Mouse (Mus musculus) hindbrain, embryonic 11.5 days (tissue): ENCODE data around the gene Foxa2. TPM values are rescaled to one million over a fixed set of nuclear protein-coding genes. Genes with fewer than 3 reads are reported as not detected.

Experiments
- ATAC-seq: fragments of 200-750 bp; cut with Nextera tagmentation; 2 replicates; pipeline ENCODE4 v1.8.0; 2017; ENCODE audit warnings: mild to moderate bottlenecking, moderate TSS enrichment, moderate library complexity; ENCODE audit not compliant: low FRiP score
- DNase-seq: peaks from one replicate; pipeline ENCODE4 v3.0.0-alpha.2; 2015; ENCODE audit warnings: low spot score
- H3K27ac ChIP-seq: fragments of 300-500 bp; sonication (generic); 2 replicates; pipeline ENCODE4 v1.5.1; 2014; ENCODE audit warnings: mild to moderate bottlenecking, low read depth, low read length
- H3K27me3 ChIP-seq: fragments of 300-500 bp; sonication (generic); 2 replicates; pipeline ENCODE4 v1.6.1; 2014; ENCODE audit warnings: mild to moderate bottlenecking, low read length, moderate library complexity, mixed read lengths; ENCODE audit not compliant: control insufficient read depth, insufficient read depth
- H3K36me3 ChIP-seq: fragments of 300-500 bp; sonication (generic); 2 replicates; pipeline ENCODE4 v1.6.1; 2014; ENCODE audit warnings: mild to moderate bottlenecking, low read length, moderate library complexity, mixed read lengths; ENCODE audit not compliant: control insufficient read depth, insufficient read depth
- H3K4me1 ChIP-seq: fragments of 300-500 bp; sonication (generic); replicated peaks from 2 replicates; pipeline ENCODE4 v1.6.1; 2014; ENCODE audit warnings: low read length, mixed read lengths; ENCODE audit not compliant: control insufficient read depth, insufficient read depth
- H3K4me2 ChIP-seq: fragments of 300-500 bp; sonication (generic); replicated peaks from 2 replicates; pipeline ENCODE4 v1.6.1; 2014; ENCODE audit warnings: mild to moderate bottlenecking, low read depth, low read length
- H3K4me3 ChIP-seq: fragments of 300-500 bp; sonication (generic); 2 replicates; pipeline ENCODE4 v1.5.1; 2014; ENCODE audit warnings: low read depth, low read length
- H3K9ac ChIP-seq: fragments of 300-500 bp; sonication (generic); 2 replicates; pipeline ENCODE4 v1.6.1; 2014; ENCODE audit warnings: low read depth, low read length
- H3K9me3 ChIP-seq: fragments of 300-500 bp; sonication (generic); 2 replicates; pipeline ENCODE4 v1.6.1; 2016; ENCODE audit warnings: low read length; ENCODE audit not compliant: control insufficient read depth
- WGBS: fragments of 180-500 bp; shearing (Covaris S2); extraction: QIAGEN DNeasy Blood & Tissue Kit; methylation state at CpG from one replicate; pipeline ENCODE4 v1.1.7; 2014; 5-methylcytosine and 5-hydroxymethylcytosine counted together
- polyA plus RNA-seq: library from polyadenylated mRNA; unstranded; fragments of >200 nt; fragmentation: Nextera tagmentation; extraction: Ambion mirVana; gene quantifications from 2 replicates; pipeline ENCODE4 v1.2.1, GENCODE M21; 2014

Gene Foxa2
- polyA plus RNA-seq, 1 experiment from 2014 or later, result 4.5 TPM

GRCm38 (mm10) chr2:148048484-148049129 lies 1.8 kb upstream of the Foxa2 start:
- no peak overlapping the region; the same call in 1 of the 2 replicates for H3K4me2 ChIP-seq
- peak overlapping the region; percentile 8; the same call in 1 of the 2 replicates for H3K4me3 ChIP-seq
- no peaks in the 10 kb centered on the region for H3K36me3 ChIP-seq
- H3K27me3 ChIP-seq, result peaks cover 97% of the 10 kb centered on the region
- no peak overlapping the region for H3K9ac ChIP-seq
- peak; percentile 67 for ATAC-seq
- H3K27ac ChIP-seq, result no peak overlapping the region
- under 1% methylated on average over 41 of the region's 41 CpGs for WGBS
- no peaks in the 10 kb centered on the region for H3K9me3 ChIP-seq
- H3K4me1 ChIP-seq, result no peaks in the 10 kb centered on the region; the same call in 1 of the 2 replicates
- DNase-seq, result peak; percentile 93

GRCm38 (mm10) chr2:148047611-148048010 lies 842 bp upstream of the Foxa2 start:
- H3K9me3 ChIP-seq, result no peaks in the 10 kb centered on the region
- DNase-seq (peak; percentile 44), ATAC-seq (no peak)
- WGBS, result 7% methylated on average over 8 of the region's 8 CpGs
- no peaks in the 10 kb centered on the region; the same call in 1 of the 2 replicates for H3K4me1 ChIP-seq
- no peak overlapping the region for H3K9ac ChIP-seq
- no peak overlapping the region for H3K4me2 ChIP-seq
- H3K27ac ChIP-seq, result no peak overlapping the region
- peaks cover 97% of the 10 kb centered on the region for H3K27me3 ChIP-seq
- no peaks in the 10 kb centered on the region for H3K36me3 ChIP-seq
- no peak overlapping the region for H3K4me3 ChIP-seq

GRCm38 (mm10) chr2:148045937-148046798 lies 601 bp downstream of the Foxa2 start:
- WGBS, result under 1% methylated on average over 48 of the region's 65 CpGs
- Histone ChIP-seq H3K9me3 (no peaks in the 10 kb centered on the region), H3K36me3 (no peaks in the 10 kb centered on the region), H3K4me2 (0 out of 2 replicates have a peak overlapping the region, but pooled peaks have one; percentile 11), H3K27me3 (peaks cover 97% of the 10 kb centered on the region), H3K4me1 (no peaks in the 10 kb centered on the region; the same call in 1 of the 2 replicates), H3K4me3 (0 out of 2 replicates have a peak overlapping the region, but pooled peaks have one; percentile 18), H3K27ac (no peak overlapping the region), H3K9ac (no peak overlapping the region)
- ATAC-seq, result peak; percentile 32; the same call in 1 of the 2 replicates
- DNase-seq, result peak; percentile 54

- DNase-seq (peak; percentile 51), ATAC-seq (no peak)
- no peak overlapping the region for H3K4me2 ChIP-seq
- no peaks in the 10 kb centered on the region; the same call in 1 of the 2 replicates for H3K4me1 ChIP-seq
- peaks cover 98% of the 10 kb centered on the region for H3K27me3 ChIP-seq
- H3K27ac ChIP-seq, result no peak overlapping the region
- no peak overlapping the region for H3K9ac ChIP-seq
- no peaks in the 10 kb centered on the region for H3K9me3 ChIP-seq
- 0 out of 2 replicates have a peak overlapping the region, but pooled peaks have one; percentile 8 for H3K4me3 ChIP-seq
- 2% methylated on average over 18 of the region's 25 CpGs for WGBS
- H3K36me3 ChIP-seq, result no peaks in the 10 kb centered on the region
Observed at GRCm38 (mm10) chr2:148045543-148045936, 1.2 kb downstream of the Foxa2 start.

GRCm38 (mm10) chr2:148044877-148045539 lies 1.8 kb downstream of the Foxa2 start:
- WGBS, result under 1% methylated on average over 26 of the region's 26 CpGs
- DNase-seq, result peak; percentile 63
- no peak overlapping the region for H3K4me2 ChIP-seq
- peaks cover 98% of the 10 kb centered on the region for H3K27me3 ChIP-seq
- no peaks in the 10 kb centered on the region; the same call in 1 of the 2 replicates for H3K4me1 ChIP-seq
- no peak overlapping the region for H3K27ac ChIP-seq
- no peak overlapping the region for H3K9ac ChIP-seq
- H3K9me3 ChIP-seq, result no peaks in the 10 kb centered on the region
- no peak for ATAC-seq
- H3K4me3 ChIP-seq, result peak overlapping the region; percentile 15
- no peaks in the 10 kb centered on the region for H3K36me3 ChIP-seq

GRCm38 (mm10) chr2:148043976-148044876 lies 2.5 kb downstream of the Foxa2 start:
- DNase-seq (peak; percentile 67), ATAC-seq (no peak)
- Histone ChIP-seq H3K36me3 (no peaks in the 10 kb centered on the region), H3K27ac (0 out of 2 replicates have a peak overlapping the region, but pooled peaks have one; percentile 17), H3K4me1 (no peaks in the 10 kb centered on the region; the same call in 1 of the 2 replicates), H3K27me3 (peaks cover 99% of the 10 kb centered on the region), H3K9ac (no peak overlapping the region), H3K4me2 (no peak overlapping the region), H3K9me3 (no peaks in the 10 kb centered on the region), H3K4me3 (peak overlapping the region; percentile 15)
- WGBS, result 2% methylated on average over 71 of the region's 71 CpGs

GRCm38 (mm10) chr2:148043271-148043975 lies 3.3 kb downstream of the Foxa2 start:
- no peak overlapping the region for H3K4me2 ChIP-seq
- H3K9ac ChIP-seq, result no peak overlapping the region
- H3K4me3 ChIP-seq, result peak overlapping the region; percentile 15; the same call in 1 of the 2 replicates
- H3K27me3 ChIP-seq, result peaks cover 99% of the 10 kb centered on the region
- no peak overlapping the region for H3K27ac ChIP-seq
- H3K9me3 ChIP-seq, result no peaks in the 10 kb centered on the region
- ATAC-seq (no peak), DNase-seq (peak; percentile 48)
- no peaks in the 10 kb centered on the region for H3K36me3 ChIP-seq
- H3K4me1 ChIP-seq, result no peaks in the 10 kb centered on the region; the same call in 1 of the 2 replicates
- WGBS, result 4% methylated on average over 17 of the region's 17 CpGs
